Mouse (Mus musculus) macrophage (primary cell): Measurements from ENCODE around the gene Atp13a3. TPM values are rescaled to one million over a fixed set of nuclear protein-coding genes. Genes with fewer than 3 reads are reported as not detected.

Source experiments
- H3K27ac ChIP-seq: fragments of 350-480 bp; formaldehyde crosslinking; 2 replicates; pipeline ENCODE4 v1.9.0; 2021
- H3K36me3 ChIP-seq: fragments of 350-480 bp; formaldehyde crosslinking; 2 replicates; pipeline ENCODE4 v1.9.0; 2021; ENCODE audit errors: inconsistent target
- H3K4me3 ChIP-seq: fragments of 350-480 bp; formaldehyde crosslinking; 2 replicates; pipeline ENCODE4 v1.9.0; 2021; ENCODE audit errors: inconsistent target
- H3K79me2 ChIP-seq: fragments of 350-480 bp; formaldehyde crosslinking; 2 replicates; pipeline ENCODE4 v1.9.0; 2021; ENCODE audit errors: inconsistent target
- WGBS: methylation state at CpG from one replicate; pipeline ENCODE4 v1.1.7; 2026; ENCODE audit warnings: inconsistent platforms; ENCODE audit not compliant: missing documents; 5-methylcytosine and 5-hydroxymethylcytosine counted together
- polyA plus RNA-seq: library from polyadenylated mRNA; stranded (reverse); fragments of 250-400 nt; gene quantifications from 3 replicates; pipeline ENCODE4 v1.2.4, GENCODE M21; 2018; ENCODE audit warnings: inconsistent platforms

The Atp13a3 gene
- polyA plus RNA-seq, 1 experiment from 2014 or later: 26.9 TPM

GRCm38 (mm10) chr16:30430512-30431088 is 24.8 kb upstream of the Atp13a3 start:
- 94% methylated on average over 2 of the region's 2 CpGs for WGBS
- no peak overlapping the region for H3K4me3 ChIP-seq
- no peaks in the 10 kb centered on the region for H3K79me2 ChIP-seq
- no peaks in the 10 kb centered on the region for H3K36me3 ChIP-seq
- H3K27ac ChIP-seq: no peak overlapping the region

GRCm38 (mm10) chr16:30428753-30429260 is 23.0 kb upstream of the Atp13a3 start:
- Histone ChIP-seq H3K4me3 (no peak overlapping the region), H3K36me3 (no peaks in the 10 kb centered on the region), H3K79me2 (no peaks in the 10 kb centered on the region), H3K27ac (no peak overlapping the region)
- 93% methylated on average over 4 of the region's 4 CpGs for WGBS

GRCm38 (mm10) chr16:30427466-30427865 is 21.7 kb upstream of the Atp13a3 start:
- WGBS: 92% methylated on average over 4 of the region's 4 CpGs
- Histone ChIP-seq H3K4me3 (no peak overlapping the region), H3K36me3 (no peaks in the 10 kb centered on the region), H3K27ac (no peak overlapping the region), H3K79me2 (no peaks in the 10 kb centered on the region)

- Histone ChIP-seq H3K4me3 (no peak overlapping the region), H3K79me2 (no peaks in the 10 kb centered on the region), H3K27ac (no peak overlapping the region), H3K36me3 (no peaks in the 10 kb centered on the region)
- 82% methylated on average over 4 of the region's 5 CpGs for WGBS
Measured at GRCm38 (mm10) chr16:30427003-30427402, 21.2 kb upstream of the Atp13a3 start.

GRCm38 (mm10) chr16:30425980-30426379 is 20.2 kb upstream of the Atp13a3 start:
- Histone ChIP-seq H3K79me2 (no peaks in the 10 kb centered on the region), H3K4me3 (no peak overlapping the region), H3K36me3 (no peaks in the 10 kb centered on the region), H3K27ac (no peak overlapping the region)
- 89% methylated on average over 1 of the region's 1 CpGs for WGBS

- WGBS: 78% methylated on average over 5 of the region's 5 CpGs
- no peaks in the 10 kb centered on the region for H3K79me2 ChIP-seq
- H3K4me3 ChIP-seq: no peak overlapping the region
- H3K36me3 ChIP-seq: no peaks in the 10 kb centered on the region
- H3K27ac ChIP-seq: no peak overlapping the region
Measured at GRCm38 (mm10) chr16:30424053-30424452, 18.3 kb upstream of the Atp13a3 start.

GRCm38 (mm10) chr16:30416707-30417106 is 10.9 kb upstream of the Atp13a3 start:
- Histone ChIP-seq H3K36me3 (no peaks in the 10 kb centered on the region), H3K79me2 (no peaks in the 10 kb centered on the region), H3K4me3 (no peak overlapping the region), H3K27ac (peak overlapping the region; percentile 27)
- WGBS: 69% methylated on average over 2 of the region's 2 CpGs

GRCm38 (mm10) chr16:30416284-30416683 is 10.5 kb upstream of the Atp13a3 start:
- peak overlapping the region; percentile 27 for H3K27ac ChIP-seq
- no peaks in the 10 kb centered on the region for H3K79me2 ChIP-seq
- H3K36me3 ChIP-seq: no peaks in the 10 kb centered on the region
- WGBS: 54% methylated on average over 5 of the region's 5 CpGs
- no peak overlapping the region for H3K4me3 ChIP-seq

- 85% methylated on average over 3 of the region's 3 CpGs for WGBS
Measured at GRCm38 (mm10) chr16:30412680-30413079, 6.9 kb upstream of the Atp13a3 start.

GRCm38 (mm10) chr16:30410914-30411313 is 5.1 kb upstream of the Atp13a3 start:
- H3K79me2 ChIP-seq: no peaks in the 10 kb centered on the region
- H3K36me3 ChIP-seq: no peaks in the 10 kb centered on the region
- no peak overlapping the region for H3K4me3 ChIP-seq
- 98% methylated on average over 4 of the region's 4 CpGs for WGBS
- H3K27ac ChIP-seq: no peak overlapping the region

More at GRCm38 (mm10) chr16:30412680-30413079, 6.9 kb upstream of the Atp13a3 start:
- Histone ChIP-seq H3K4me3 (no peak overlapping the region), H3K79me2 (no peaks in the 10 kb centered on the region), H3K36me3 (no peaks in the 10 kb centered on the region), H3K27ac (no peak overlapping the region)

- WGBS: 93% methylated on average over 2 of the region's 2 CpGs
- no peak overlapping the region for H3K4me3 ChIP-seq
- no peak overlapping the region for H3K27ac ChIP-seq
- H3K36me3 ChIP-seq: no peaks in the 10 kb centered on the region
- H3K79me2 ChIP-seq: no peaks in the 10 kb centered on the region
Measured at GRCm38 (mm10) chr16:30407513-30407912, 1.7 kb upstream of the Atp13a3 start.

GRCm38 (mm10) chr16:30403528-30403927 is 2.2 kb downstream of the Atp13a3 start:
- Histone ChIP-seq H3K27ac (no peak overlapping the region), H3K79me2 (no peaks in the 10 kb centered on the region), H3K4me3 (no peak overlapping the region), H3K36me3 (no peaks in the 10 kb centered on the region)
- WGBS: 89% methylated on average over 3 of the region's 3 CpGs

- H3K79me2 ChIP-seq: no peaks in the 10 kb centered on the region
- H3K36me3 ChIP-seq: no peaks in the 10 kb centered on the region
- H3K4me3 ChIP-seq: no peak overlapping the region
- WGBS: 63% methylated on average over 15 of the region's 15 CpGs
- no peak overlapping the region for H3K27ac ChIP-seq
Measured at GRCm38 (mm10) chr16:30397127-30398057, 8.4 kb downstream of the Atp13a3 start.

- H3K79me2 ChIP-seq: no peaks in the 10 kb centered on the region
- H3K27ac ChIP-seq: peak overlapping the region; percentile 55
- WGBS: 0% methylated on average over 2 of the region's 2 CpGs
- H3K4me3 ChIP-seq: no peak overlapping the region
- no peaks in the 10 kb centered on the region for H3K36me3 ChIP-seq
Measured at GRCm38 (mm10) chr16:30395136-30395535, 10.6 kb downstream of the Atp13a3 start.
